Mouse (Mus musculus) ES-E14 (cell line): ENCODE results near the gene Hist1h2bb.

ENCODE experiments used
- CHD2 ChIP-seq: IDR thresholded peaks from 2 replicates; pipeline ENCODE4 v1.6.1; 2014; ENCODE audit warnings: mild to moderate bottlenecking, low read depth, low read length, inconsistent platforms
- HCFC1 ChIP-seq: IDR thresholded peaks from 2 replicates; pipeline ENCODE4 v1.6.1; 2012; ENCODE audit warnings: low read length, inconsistent platforms, borderline replicate concordance; ENCODE audit not compliant: insufficient read depth
- MAFK ChIP-seq: IDR thresholded peaks from 2 replicates; pipeline ENCODE4 v1.6.1; 2014; ENCODE audit warnings: mild to moderate bottlenecking, low read depth, low read length, inconsistent platforms; ENCODE audit not compliant: insufficient read depth
- ZC3H11A ChIP-seq: IDR thresholded peaks from 2 replicates; pipeline ENCODE4 v1.6.1; 2012; ENCODE audit warnings: low read depth, mild to moderate bottlenecking, inconsistent platforms, low read length, borderline replicate concordance
- ZNF384 ChIP-seq: IDR thresholded peaks from 2 replicates; pipeline ENCODE4 v1.6.1; 2012; ENCODE audit warnings: low read depth, low read length, inconsistent platforms

DNA sequence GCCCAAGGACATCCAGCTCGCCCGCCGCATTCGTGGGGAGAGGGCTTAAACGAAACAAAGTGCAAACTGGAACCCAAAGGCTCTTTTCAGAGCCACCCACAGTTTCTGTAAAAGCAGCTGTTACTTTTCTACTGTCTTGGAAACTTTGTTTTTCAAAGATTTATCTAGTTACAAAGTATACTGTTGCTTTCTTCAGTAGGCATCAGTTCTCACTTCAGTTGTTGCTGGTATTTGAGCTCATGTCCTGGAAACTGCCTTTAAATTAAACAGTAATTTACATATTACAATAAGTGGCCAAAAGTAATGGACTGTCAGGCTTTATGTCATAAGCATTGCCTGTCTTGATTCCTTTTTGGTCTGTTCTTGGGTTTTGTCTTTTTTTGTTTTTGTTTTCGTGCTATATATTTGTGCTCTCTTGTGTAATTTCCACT is 6.2 kb downstream of the Hist1h2bb start:
- TF ChIP-seq CHD2 (no peak), ZNF384 (no peak), MAFK (no peak), ZC3H11A (no peak), HCFC1 (no peak)
